Mouse (Mus musculus) stomach, embryonic 14.5 days (tissue): ENCODE measurements around the gene Mfsd13b. TPM values are rescaled to one million over a fixed set of nuclear protein-coding genes. Genes with fewer than 3 reads are reported as not detected.
"Not testable (repeated sequence)": the region's sequence is repeated elsewhere in the genome, so short reads cannot be mapped to it uniquely, and the experiment has no call there.

Source experiments
- ATAC-seq: fragments of 200-750 bp; cut with Nextera tagmentation; 2 replicates; pipeline ENCODE4 v1.8.0; 2017; ENCODE audit warnings: low read depth, moderate TSS enrichment; ENCODE audit not compliant: insufficient number of reproducible peaks, insufficient read depth, low FRiP score
- H3K27ac ChIP-seq: fragments of 300-500 bp; sonication (generic); 2 replicates; pipeline ENCODE4 v1.5.1; 2014; ENCODE audit warnings: mild to moderate bottlenecking, low read length, moderate library complexity, mixed read lengths
- H3K27me3 ChIP-seq: fragments of 300-500 bp; sonication (generic); 2 replicates; pipeline ENCODE4 v1.6.1; 2014; ENCODE audit warnings: low read length, control low read depth, mixed read lengths; ENCODE audit not compliant: control insufficient read depth, insufficient read depth
- H3K36me3 ChIP-seq: fragments of 300-500 bp; sonication (generic); 2 replicates; pipeline ENCODE4 v1.6.1; 2014; ENCODE audit warnings: mild to moderate bottlenecking, control low read depth, low read length, moderate library complexity, mixed read lengths; ENCODE audit not compliant: control insufficient read depth, insufficient read depth
- H3K4me1 ChIP-seq: fragments of 300-500 bp; sonication (generic); 2 replicates; pipeline ENCODE4 v1.6.1; 2014; ENCODE audit warnings: low read length, control low read depth, mixed read lengths; ENCODE audit not compliant: control insufficient read depth, insufficient read depth
- H3K4me2 ChIP-seq: fragments of 300-500 bp; sonication (generic); replicated peaks from 2 replicates; pipeline ENCODE4 v1.6.1; 2014; ENCODE audit warnings: low read depth, low read length, control low read depth
- H3K4me3 ChIP-seq: fragments of 300-500 bp; sonication (generic); 2 replicates; pipeline ENCODE4 v1.5.1; 2014; ENCODE audit warnings: low read depth, low read length, control low read depth
- H3K9ac ChIP-seq: fragments of 300-500 bp; sonication (generic); replicated peaks from 2 replicates; pipeline ENCODE4 v1.6.1; 2014; ENCODE audit warnings: low read depth, mild to moderate bottlenecking, control low read depth, low read length, moderate library complexity, mixed read lengths
- H3K9me3 ChIP-seq: fragments of 300-500 bp; sonication (generic); 2 replicates; pipeline ENCODE4 v1.6.1; 2016; ENCODE audit warnings: low read depth, low read length, control low read depth; ENCODE audit not compliant: control insufficient read depth
- WGBS: fragments of 180-500 bp; shearing (Covaris S2); extraction: QIAGEN DNeasy Blood & Tissue Kit; methylation state at CpG from one replicate; pipeline ENCODE4 v1.1.7; 2014; 5-methylcytosine and 5-hydroxymethylcytosine counted together
- polyA plus RNA-seq: library from polyadenylated mRNA; unstranded; fragments of >200 nt; fragmentation: Nextera tagmentation; extraction: Ambion mirVana; gene quantifications from 2 replicates; pipeline ENCODE4 v1.2.1, GENCODE M21; 2014

Mfsd13b gene
- polyA plus RNA-seq, 1 experiment from 2014 or later = not detected

- peaks cover 23% of the 10 kb centered on the region for H3K4me1 ChIP-seq
- H3K9me3 ChIP-seq, H3K4me2 ChIP-seq, H3K27me3 ChIP-seq, H3K4me3 ChIP-seq, H3K36me3 ChIP-seq, ATAC-seq, H3K27ac ChIP-seq, H3K9ac ChIP-seq: not testable (repeated sequence)
- 82% methylated on average over 2 of the region's 2 CpGs for WGBS
Observed at GRCm38 (mm10) chr7:120972471-120972870, 9.8 kb upstream of the Mfsd13b start.

GRCm38 (mm10) chr7:120974001-120974400, 8.3 kb upstream of the Mfsd13b start:
- H3K36me3 ChIP-seq = no peaks in the 10 kb centered on the region
- H3K9ac ChIP-seq = no peak overlapping the region
- WGBS = 29% methylated on average over 3 of the region's 3 CpGs
- no peak overlapping the region for H3K27ac ChIP-seq
- no peak overlapping the region for H3K4me3 ChIP-seq
- no peak for ATAC-seq
- no peaks in the 10 kb centered on the region for H3K9me3 ChIP-seq
- H3K4me2 ChIP-seq = 0 out of 2 replicates have a peak overlapping the region, but pooled peaks have one; percentile 14
- H3K27me3 ChIP-seq = no peaks in the 10 kb centered on the region
- H3K4me1 ChIP-seq = peaks cover 29% of the 10 kb centered on the region

- no peaks in the 10 kb centered on the region for H3K36me3 ChIP-seq
- 0 out of 2 replicates have a peak overlapping the region, but pooled peaks have one; percentile 28 for H3K27ac ChIP-seq
- peaks cover 26% of the 10 kb centered on the region for H3K4me1 ChIP-seq
- no peak for ATAC-seq
- no peaks in the 10 kb centered on the region for H3K27me3 ChIP-seq
- no peak overlapping the region for H3K4me2 ChIP-seq
- H3K9me3 ChIP-seq = no peaks in the 10 kb centered on the region
- H3K4me3 ChIP-seq = no peak overlapping the region
- no peak overlapping the region for H3K9ac ChIP-seq
- WGBS = 38% methylated on average over 7 of the region's 7 CpGs
Observed at GRCm38 (mm10) chr7:120977063-120977462, 5.2 kb upstream of the Mfsd13b start.

GRCm38 (mm10) chr7:120980041-120980440, 2.3 kb upstream of the Mfsd13b start:
- Histone ChIP-seq H3K4me3 (no peak overlapping the region), H3K9me3 (no peaks in the 10 kb centered on the region), H3K27me3 (no peaks in the 10 kb centered on the region), H3K4me1 (peaks cover 15% of the 10 kb centered on the region), H3K4me2 (no peak overlapping the region), H3K36me3 (no peaks in the 10 kb centered on the region), H3K9ac (no peak overlapping the region), H3K27ac (no peak overlapping the region)
- 72% methylated on average over 4 of the region's 4 CpGs for WGBS
- no peak for ATAC-seq

- Histone ChIP-seq H3K27ac (no peak overlapping the region), H3K4me3 (peak overlapping the region; percentile 82), H3K9ac (peak overlapping the region; percentile 77), H3K4me1 (peaks cover 15% of the 10 kb centered on the region), H3K27me3 (no peaks in the 10 kb centered on the region), H3K9me3 (no peaks in the 10 kb centered on the region), H3K4me2 (peak overlapping the region; percentile 79), H3K36me3 (no peaks in the 10 kb centered on the region)
- 5% methylated on average over 39 of the region's 39 CpGs for WGBS
- peak; percentile 33; the same call in 1 of the 2 replicates for ATAC-seq
Observed at GRCm38 (mm10) chr7:120980931-120981924, 1.1 kb upstream of the Mfsd13b start.

- Histone ChIP-seq H3K27me3 (no peaks in the 10 kb centered on the region), H3K4me3 (peak overlapping the region; percentile 82), H3K4me1 (peaks cover 5% of the 10 kb centered on the region; the same call in 1 of the 2 replicates), H3K36me3 (no peaks in the 10 kb centered on the region), H3K9ac (peak overlapping the region; percentile 67), H3K27ac (no peak overlapping the region), H3K9me3 (no peaks in the 10 kb centered on the region), H3K4me2 (peak overlapping the region; percentile 85)
- no peak for ATAC-seq
- 4% methylated on average over 7 of the region's 7 CpGs for WGBS
Observed at GRCm38 (mm10) chr7:120982968-120983367, 659 bp downstream of the Mfsd13b start.

GRCm38 (mm10) chr7:120991191-120991590, 8.9 kb downstream of the Mfsd13b start:
- Histone ChIP-seq H3K4me2 (no peak overlapping the region), H3K27ac (no peak overlapping the region), H3K27me3 (no peaks in the 10 kb centered on the region), H3K36me3 (no peaks in the 10 kb centered on the region), H3K9me3 (no peaks in the 10 kb centered on the region), H3K4me3 (no peak overlapping the region), H3K4me1 (no peaks in the 10 kb centered on the region), H3K9ac (no peak overlapping the region)
- no peak for ATAC-seq
- WGBS = 78% methylated on average over 8 of the region's 8 CpGs

GRCm38 (mm10) chr7:120999021-120999530, 16.8 kb downstream of the Mfsd13b start:
- WGBS = 64% methylated on average over 2 of the region's 2 CpGs
- Histone ChIP-seq H3K27me3 (no peaks in the 10 kb centered on the region), H3K9me3 (no peaks in the 10 kb centered on the region), H3K4me2 (no peak overlapping the region), H3K27ac (no peak overlapping the region), H3K36me3 (no peaks in the 10 kb centered on the region), H3K9ac (no peak overlapping the region), H3K4me1 (no peaks in the 10 kb centered on the region), H3K4me3 (no peak overlapping the region)
- no peak for ATAC-seq
